Mouse (Mus musculus) adipocyte (in vitro differentiated cells): ENCODE results near the gene Gm10197.
A peak's percentile ranks its signal among the peaks of the same experiment; 100 is the strongest.
"Not testable (repeated sequence)": the region's sequence is repeated elsewhere in the genome, so short reads cannot be mapped to it uniquely, and the experiment has no call there.

Experiments
- DNase-seq: peaks from one replicate; pipeline ENCODE4 v3.0.0-alpha.2; 2016; ENCODE audit warnings: low spot score

Gene Gm10197

GRCm38 (mm10) chr19:53371666-53372065 is at the start of gene Gm10197:
TSS of gene Gm10197 (minus strand) at chr19:53371766.
- no peak for DNase-seq

GRCm38 (mm10) chr19:53420924-53421582 is 49.5 kb upstream of the Gm10197 start:
- peak; percentile 87 for DNase-seq

GRCm38 (mm10) chr19:53419834-53420233 is 48.3 kb upstream of the Gm10197 start:
- DNase-seq = peak; percentile 87

GRCm38 (mm10) chr19:53415198-53415597 is 43.6 kb upstream of the Gm10197 start:
- no peak for DNase-seq

GRCm38 (mm10) chr19:53414650-53415049 is 43.1 kb upstream of the Gm10197 start:
- no peak for DNase-seq

GRCm38 (mm10) chr19:53413617-53414380 is 42.2 kb upstream of the Gm10197 start:
- DNase-seq = no peak

- no peak for DNase-seq
Observed at GRCm38 (mm10) chr19:53412149-53412848, 40.7 kb upstream of the Gm10197 start.

- no peak for DNase-seq
Observed at GRCm38 (mm10) chr19:53409663-53410307, 38.2 kb upstream of the Gm10197 start.

GRCm38 (mm10) chr19:53408398-53408797 is 36.8 kb upstream of the Gm10197 start:
- DNase-seq = no peak

- no peak for DNase-seq
Observed at GRCm38 (mm10) chr19:53407350-53407749, 35.8 kb upstream of the Gm10197 start.

- DNase-seq = no peak
Observed at GRCm38 (mm10) chr19:53405810-53406209, 34.2 kb upstream of the Gm10197 start.

GRCm38 (mm10) chr19:53404837-53405356 is 33.3 kb upstream of the Gm10197 start:
- no peak for DNase-seq

GRCm38 (mm10) chr19:53404219-53404836 is 32.8 kb upstream of the Gm10197 start:
- peak; percentile 47 for DNase-seq

GRCm38 (mm10) chr19:53402741-53403432 is 31.3 kb upstream of the Gm10197 start:
- no peak for DNase-seq

GRCm38 (mm10) chr19:53400332-53401110 is 29.0 kb upstream of the Gm10197 start:
- no peak for DNase-seq

- DNase-seq = no peak
Observed at GRCm38 (mm10) chr19:53399213-53399612, 27.6 kb upstream of the Gm10197 start.

GRCm38 (mm10) chr19:53397451-53398233 is 26.1 kb upstream of the Gm10197 start:
- DNase-seq = no peak

GRCm38 (mm10) chr19:53395805-53396204 is 24.2 kb upstream of the Gm10197 start:
- not testable (repeated sequence) for DNase-seq

- not testable (repeated sequence) for DNase-seq
Observed at GRCm38 (mm10) chr19:53394956-53395355, 23.4 kb upstream of the Gm10197 start.
